Mouse (Mus musculus) forebrain, embryonic 15.5 days (tissue): ENCODE data around the gene Fkbp10. TPM values are rescaled to one million over a fixed set of nuclear protein-coding genes. Genes with fewer than 3 reads are reported as not detected.

Experiments used
- ATAC-seq: fragments of 200-750 bp; cut with Nextera tagmentation; replicated peaks from 2 replicates; pipeline ENCODE4 v1.8.0; 2017; ENCODE audit warnings: mild to moderate bottlenecking, moderate TSS enrichment, moderate library complexity
- H3K27ac ChIP-seq: fragments of 300-500 bp; sonication (generic); replicated peaks from 2 replicates; pipeline ENCODE4 v1.5.1; 2015; ENCODE audit warnings: mild to moderate bottlenecking, inconsistent platforms
- H3K27me3 ChIP-seq: fragments of 300-500 bp; sonication (generic); 2 replicates; pipeline ENCODE4 v1.6.1; 2015; ENCODE audit warnings: inconsistent platforms
- H3K36me3 ChIP-seq: fragments of 300-500 bp; sonication (generic); 2 replicates; pipeline ENCODE4 v1.6.1; 2015; ENCODE audit warnings: mild to moderate bottlenecking, inconsistent platforms
- H3K4me1 ChIP-seq: fragments of 300-500 bp; sonication (generic); 2 replicates; pipeline ENCODE4 v1.6.1; 2015; ENCODE audit warnings: inconsistent platforms
- H3K4me2 ChIP-seq: fragments of 300-500 bp; sonication (generic); replicated peaks from 2 replicates; pipeline ENCODE4 v1.6.1; 2015; ENCODE audit warnings: mild to moderate bottlenecking, inconsistent platforms
- H3K4me3 ChIP-seq: fragments of 300-500 bp; sonication (generic); 2 replicates; pipeline ENCODE4 v1.5.1; 2015; ENCODE audit warnings: mild to moderate bottlenecking, inconsistent platforms
- H3K9ac ChIP-seq: fragments of 300-500 bp; sonication (generic); replicated peaks from 2 replicates; pipeline ENCODE4 v1.6.1; 2015; ENCODE audit warnings: mild to moderate bottlenecking, inconsistent platforms
- H3K9me3 ChIP-seq: fragments of 300-500 bp; sonication (generic); 2 replicates; pipeline ENCODE4 v1.6.1; 2016; ENCODE audit warnings: inconsistent platforms
- WGBS: fragments of 180-500 bp; shearing (Covaris S2); methylation state at CpG from one replicate; pipeline ENCODE4 v1.1.7; 2015; ENCODE audit warnings: mixed read lengths; 5-methylcytosine and 5-hydroxymethylcytosine counted together
- polyA plus RNA-seq: library from polyadenylated mRNA; unstranded; fragments of >200 nt; fragmentation: Nextera tagmentation; extraction: Ambion mirVana; gene quantifications from 2 replicates; pipeline ENCODE4 v1.2.1, GENCODE M21; 2015

Fkbp10 gene
- 16.9 and 17.3 TPM in 2 replicates for polyA plus RNA-seq

DNA sequence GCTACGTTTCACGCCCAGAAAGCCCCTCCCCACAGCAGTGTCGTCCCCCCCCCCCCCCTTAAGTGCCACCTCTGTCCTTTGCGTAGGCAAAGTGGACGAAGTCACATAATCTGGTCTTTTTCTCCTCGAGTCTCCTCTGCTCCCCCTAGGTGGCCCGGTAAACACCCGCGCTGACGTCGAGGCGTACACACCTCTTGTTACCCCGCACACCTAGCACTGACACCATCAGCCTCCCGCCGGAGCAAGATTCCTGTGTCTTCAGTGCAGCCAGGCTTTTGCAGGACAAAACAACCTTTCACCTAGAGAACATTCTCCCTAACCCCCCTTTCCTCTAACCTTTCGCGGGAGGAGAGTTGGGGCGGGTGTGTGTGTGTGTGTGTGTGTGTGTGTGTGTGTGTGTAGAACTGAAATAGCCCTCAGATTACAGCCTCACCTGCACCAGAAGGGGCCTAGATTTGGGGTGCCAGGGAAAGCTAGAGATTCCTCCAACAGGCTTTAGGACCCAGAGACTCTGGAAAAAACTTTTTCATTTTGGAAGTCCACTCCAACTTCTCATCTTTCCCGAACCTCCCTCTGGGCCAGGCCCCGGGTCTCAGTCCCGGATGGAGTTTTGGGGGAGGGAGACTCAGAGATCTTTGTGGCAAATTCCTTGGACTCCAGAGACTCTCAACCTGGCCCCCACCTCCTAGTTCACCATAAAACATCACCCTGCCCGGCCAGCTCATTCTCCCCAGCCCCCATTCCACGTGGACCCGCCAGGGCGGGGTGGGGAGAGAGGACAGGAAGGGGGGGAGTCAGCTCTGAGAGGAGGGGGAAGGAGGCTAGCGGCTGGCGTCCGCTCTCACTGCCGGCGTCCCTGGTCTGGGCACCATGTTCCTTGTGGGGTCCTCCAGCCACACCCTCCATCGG lies at the start of gene Fkbp10:
Gene Fkbp10 (plus strand): TSS at position 784 of the 909 bp plus-strand sequence.
- no peak; the same call in none of the 2 replicates for ATAC-seq
- Histone ChIP-seq H3K4me1 (peaks cover 24% of the 10 kb centered on the region), H3K4me2 (peak within 1 kb of the TSS; percentile 78), H3K27me3 (peaks cover 14% of the 10 kb centered on the region; the same call in 1 of the 2 replicates), H3K36me3 (no peaks in the 10 kb centered on the region), H3K27ac (peak within 1 kb of the TSS; percentile 61), H3K9me3 (no peaks in the 10 kb centered on the region), H3K4me3 (peak within 1 kb of the TSS; percentile 78), H3K9ac (peak within 1 kb of the TSS; percentile 76)
- WGBS, result 1% methylated on average over 30 of the region's 31 CpGs

DNA sequence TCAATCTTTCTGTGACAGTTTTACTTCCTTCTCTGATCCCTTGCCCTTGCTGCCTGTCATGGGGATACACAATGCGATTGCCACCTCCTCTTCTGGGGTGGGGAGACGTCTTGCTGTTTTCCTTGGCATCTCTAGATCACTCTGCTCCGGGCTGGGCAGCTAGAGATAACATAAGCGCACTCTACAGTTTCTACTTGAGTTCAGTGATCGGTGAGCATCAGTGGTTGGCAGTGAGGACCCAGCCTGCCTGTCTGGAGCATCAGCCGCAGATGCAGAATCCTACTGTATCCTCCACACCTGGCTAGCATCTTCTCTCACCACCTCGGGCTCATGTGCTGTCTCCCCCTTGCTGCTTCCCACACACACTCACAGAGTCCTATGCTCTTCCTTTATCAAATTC lies 46.4 kb upstream of the Fkbp10 start:
- no peak for ATAC-seq
- Histone ChIP-seq H3K27me3 (no peaks in the 10 kb centered on the region), H3K9me3 (no peaks in the 10 kb centered on the region), H3K4me1 (no peaks in the 10 kb centered on the region), H3K4me3 (no peak overlapping the region), H3K27ac (no peak overlapping the region), H3K4me2 (no peak overlapping the region), H3K9ac (no peak overlapping the region), H3K36me3 (peaks cover 9% of the 10 kb centered on the region)
- WGBS, result 85% methylated on average over 7 of the region's 7 CpGs

DNA sequence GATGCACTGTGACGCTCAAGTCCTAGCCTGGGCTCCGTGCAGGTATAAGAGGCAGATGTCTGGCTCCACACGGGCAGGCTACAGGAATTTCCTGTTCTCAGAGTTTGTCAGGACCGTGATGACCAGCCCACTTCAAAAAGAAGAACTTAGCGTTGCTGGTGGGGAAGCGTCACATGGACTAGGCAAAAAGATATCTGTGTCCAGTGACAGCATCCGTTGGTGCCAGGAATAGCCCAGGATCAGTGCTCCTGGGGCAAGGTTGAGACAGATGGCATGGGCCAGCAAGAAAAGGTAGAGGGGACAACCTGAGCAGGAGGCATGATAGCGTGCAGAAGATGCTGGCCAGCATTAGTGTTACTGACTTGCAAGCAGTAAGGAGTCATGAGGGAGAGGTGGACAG lies 45.7 kb upstream of the Fkbp10 start:
- no peaks in the 10 kb centered on the region for H3K9me3 ChIP-seq
- 84% methylated on average over 8 of the region's 8 CpGs for WGBS
- no peak overlapping the region for H3K4me3 ChIP-seq
- no peak for ATAC-seq
- H3K9ac ChIP-seq, result no peak overlapping the region
- H3K4me2 ChIP-seq, result no peak overlapping the region
- H3K4me1 ChIP-seq, result no peaks in the 10 kb centered on the region
- no peaks in the 10 kb centered on the region for H3K27me3 ChIP-seq
- peaks cover 13% of the 10 kb centered on the region for H3K36me3 ChIP-seq
- H3K27ac ChIP-seq, result no peak overlapping the region

DNA sequence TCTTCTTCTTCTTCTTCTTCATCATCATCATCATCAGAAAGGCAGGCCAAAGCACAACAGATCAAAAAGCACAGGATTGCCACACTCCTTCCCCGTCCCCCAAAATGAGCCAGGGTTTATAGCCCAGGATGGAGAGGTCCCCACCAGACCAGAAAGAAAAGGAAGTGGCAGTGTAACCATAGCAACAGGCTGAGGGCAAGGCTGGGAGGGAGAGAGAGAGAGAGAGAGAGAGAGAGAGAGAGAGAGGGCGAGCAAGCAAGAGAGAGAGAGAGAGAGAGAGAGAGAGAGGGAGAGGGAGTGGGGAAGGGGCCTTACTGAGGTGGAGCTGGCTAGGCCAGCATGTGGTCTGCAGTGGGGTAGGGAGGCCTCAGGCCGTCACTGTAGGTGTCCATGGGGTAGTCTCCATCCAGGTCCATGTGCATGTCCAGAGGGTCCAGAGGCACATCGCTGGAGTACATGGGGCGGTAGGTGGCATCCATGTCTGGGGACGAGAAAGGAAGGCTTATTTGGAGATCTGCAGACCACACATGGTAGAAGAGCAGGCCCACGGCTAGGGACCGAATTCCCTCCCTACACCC lies 43.4 kb upstream of the Fkbp10 start:
- ATAC-seq, result no peak
- no peak overlapping the region for H3K4me2 ChIP-seq
- no peaks in the 10 kb centered on the region for H3K4me1 ChIP-seq
- no peaks in the 10 kb centered on the region for H3K9me3 ChIP-seq
- H3K9ac ChIP-seq, result no peak overlapping the region
- H3K36me3 ChIP-seq, result peaks cover 28% of the 10 kb centered on the region
- H3K27me3 ChIP-seq, result no peaks in the 10 kb centered on the region
- H3K27ac ChIP-seq, result no peak overlapping the region
- 62% methylated on average over 7 of the region's 8 CpGs for WGBS
- no peak overlapping the region for H3K4me3 ChIP-seq

DNA sequence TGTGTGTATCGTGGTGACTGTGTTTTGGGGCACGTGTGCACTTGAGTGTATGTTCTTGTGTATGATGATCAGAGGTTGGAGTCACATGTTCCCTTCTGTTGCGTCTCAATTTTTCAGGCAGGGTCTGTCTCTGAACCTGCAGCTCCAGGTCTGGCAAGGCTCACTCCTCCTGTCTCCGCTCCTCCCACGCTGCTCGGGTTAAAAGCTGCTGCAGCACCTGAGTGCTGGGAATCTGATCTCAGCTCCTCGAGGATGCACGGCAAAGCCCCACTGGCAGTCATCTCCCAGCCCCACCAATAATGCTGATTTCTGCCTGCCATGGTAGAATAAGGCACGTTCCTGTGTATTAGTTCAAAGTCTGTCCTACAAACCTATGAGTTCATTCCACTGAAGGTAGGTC lies 40.4 kb upstream of the Fkbp10 start:
- no peak for ATAC-seq
- Histone ChIP-seq H3K4me1 (no peaks in the 10 kb centered on the region), H3K27me3 (no peaks in the 10 kb centered on the region), H3K9ac (no peak overlapping the region), H3K36me3 (peaks cover 49% of the 10 kb centered on the region), H3K4me3 (no peak overlapping the region), H3K4me2 (no peak overlapping the region), H3K9me3 (no peaks in the 10 kb centered on the region), H3K27ac (no peak overlapping the region)
- 92% methylated on average over 9 of the region's 9 CpGs for WGBS

DNA sequence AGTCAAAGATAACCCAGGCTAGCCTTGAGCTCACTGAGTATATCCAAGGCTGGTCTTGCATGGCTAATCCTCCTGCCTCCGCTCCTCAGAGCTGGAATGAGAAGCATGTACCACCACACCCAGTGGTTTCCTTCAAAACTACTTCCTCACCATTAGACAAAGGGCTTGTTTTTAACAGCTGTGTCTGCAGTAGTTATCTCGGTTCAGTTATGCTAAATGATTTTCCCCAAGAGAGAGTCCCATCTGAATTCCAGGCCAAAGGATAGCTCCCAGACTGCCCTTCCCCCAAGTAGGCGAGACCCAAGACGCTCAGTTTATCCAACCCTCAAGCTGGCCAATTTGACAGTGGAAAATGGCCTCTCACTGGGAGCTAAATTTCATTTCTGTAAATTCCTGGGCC lies 39.5 kb upstream of the Fkbp10 start:
- no peak for ATAC-seq
- H3K27me3 ChIP-seq, result no peaks in the 10 kb centered on the region
- 82% methylated on average over 4 of the region's 4 CpGs for WGBS
- no peak overlapping the region for H3K27ac ChIP-seq
- peaks cover 52% of the 10 kb centered on the region for H3K36me3 ChIP-seq
- no peaks in the 10 kb centered on the region for H3K9me3 ChIP-seq
- no peak overlapping the region for H3K9ac ChIP-seq
- H3K4me3 ChIP-seq, result no peak overlapping the region
- no peak overlapping the region for H3K4me2 ChIP-seq
- H3K4me1 ChIP-seq, result no peaks in the 10 kb centered on the region

DNA sequence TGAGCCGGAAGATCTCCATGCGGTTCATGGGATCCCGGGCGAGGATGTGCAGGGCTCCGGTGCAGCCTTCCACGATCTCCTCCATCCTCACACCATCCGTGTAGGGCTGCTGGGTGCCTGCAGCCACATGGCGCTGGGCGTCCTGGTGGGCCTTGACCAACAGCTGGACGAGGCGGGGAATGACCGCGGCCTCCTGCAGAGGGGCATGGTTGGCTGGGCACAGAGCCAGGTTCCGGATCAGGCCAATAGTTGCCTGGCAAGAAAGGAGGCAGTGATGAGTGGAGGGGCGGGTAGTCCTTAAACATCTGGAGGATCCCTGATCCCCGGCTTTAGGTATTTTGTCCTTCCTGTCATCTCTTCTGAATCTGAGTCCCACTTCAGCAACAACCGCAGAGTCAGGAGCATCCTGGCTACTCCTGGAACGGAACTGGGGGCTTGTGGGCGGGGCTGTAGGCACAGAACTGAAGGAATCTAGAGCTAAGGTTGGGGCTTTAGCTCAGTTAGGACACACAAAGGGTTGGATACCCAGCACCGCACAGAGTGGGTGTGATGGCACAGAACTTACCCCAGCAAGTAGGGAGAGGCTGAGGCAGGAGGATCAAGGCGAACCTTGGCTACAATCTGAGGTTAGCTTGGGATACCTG lies 38.6 kb upstream of the Fkbp10 start:
- Histone ChIP-seq H3K9me3 (no peaks in the 10 kb centered on the region), H3K9ac (no peak overlapping the region), H3K4me3 (no peak overlapping the region), H3K4me1 (no peaks in the 10 kb centered on the region), H3K4me2 (no peak overlapping the region), H3K27me3 (no peaks in the 10 kb centered on the region), H3K27ac (no peak overlapping the region), H3K36me3 (peaks cover 57% of the 10 kb centered on the region)
- 91% methylated on average over 21 of the region's 21 CpGs for WGBS
- no peak for ATAC-seq

DNA sequence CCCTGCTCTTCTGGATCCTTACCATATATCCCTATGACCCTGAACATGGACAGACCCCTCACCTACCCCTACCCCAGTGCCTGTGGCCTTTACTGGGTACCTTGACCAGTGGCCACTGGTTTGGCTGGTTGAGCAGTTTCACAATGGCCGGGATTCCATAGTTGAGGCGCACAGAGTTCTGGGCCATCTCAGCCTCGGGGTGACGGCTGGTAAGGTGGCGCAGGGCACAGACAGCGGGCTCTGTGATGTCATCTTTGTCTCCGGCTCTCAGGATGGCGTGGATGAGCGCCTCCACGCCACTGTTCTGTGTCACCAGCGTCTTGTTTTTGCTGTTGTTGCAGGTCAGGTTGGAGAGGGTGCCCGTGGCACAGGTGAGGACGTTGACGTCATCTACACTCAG lies 37.5 kb upstream of the Fkbp10 start:
- no peak overlapping the region for H3K4me2 ChIP-seq
- no peak overlapping the region for H3K9ac ChIP-seq
- no peak overlapping the region for H3K27ac ChIP-seq
- H3K27me3 ChIP-seq, result no peaks in the 10 kb centered on the region
- H3K4me1 ChIP-seq, result no peaks in the 10 kb centered on the region
- H3K36me3 ChIP-seq, result peaks cover 65% of the 10 kb centered on the region
- no peak for ATAC-seq
- H3K9me3 ChIP-seq, result no peaks in the 10 kb centered on the region
- 96% methylated on average over 14 of the region's 14 CpGs for WGBS
- no peak overlapping the region for H3K4me3 ChIP-seq

DNA sequence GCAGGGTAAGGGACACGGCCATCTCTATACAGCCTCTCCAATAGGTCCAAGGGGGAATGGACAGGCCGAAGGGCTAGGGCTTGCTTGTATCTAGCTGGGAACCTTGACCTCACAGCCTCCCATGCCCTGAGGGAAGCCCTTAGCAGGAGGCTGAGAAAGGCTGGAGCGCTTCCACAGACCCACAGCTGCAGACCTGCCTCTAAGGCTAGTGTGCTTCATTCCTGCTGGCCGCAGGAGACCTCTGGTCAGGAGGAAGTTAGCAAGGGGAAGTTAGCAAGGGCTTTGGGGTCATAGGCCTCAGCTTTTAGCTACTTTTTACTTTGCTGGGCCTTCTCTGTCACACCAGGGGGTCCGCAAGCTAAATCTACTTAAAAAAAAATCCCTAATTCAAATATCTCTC lies 37.1 kb upstream of the Fkbp10 start:
- H3K4me1 ChIP-seq, result no peaks in the 10 kb centered on the region
- no peak overlapping the region for H3K4me2 ChIP-seq
- no peaks in the 10 kb centered on the region for H3K9me3 ChIP-seq
- WGBS, result 85% methylated on average over 5 of the region's 5 CpGs
- no peak overlapping the region for H3K9ac ChIP-seq
- H3K27ac ChIP-seq, result no peak overlapping the region
- ATAC-seq, result no peak
- H3K4me3 ChIP-seq, result no peak overlapping the region
- H3K36me3 ChIP-seq, result peaks cover 65% of the 10 kb centered on the region
- no peaks in the 10 kb centered on the region for H3K27me3 ChIP-seq

DNA sequence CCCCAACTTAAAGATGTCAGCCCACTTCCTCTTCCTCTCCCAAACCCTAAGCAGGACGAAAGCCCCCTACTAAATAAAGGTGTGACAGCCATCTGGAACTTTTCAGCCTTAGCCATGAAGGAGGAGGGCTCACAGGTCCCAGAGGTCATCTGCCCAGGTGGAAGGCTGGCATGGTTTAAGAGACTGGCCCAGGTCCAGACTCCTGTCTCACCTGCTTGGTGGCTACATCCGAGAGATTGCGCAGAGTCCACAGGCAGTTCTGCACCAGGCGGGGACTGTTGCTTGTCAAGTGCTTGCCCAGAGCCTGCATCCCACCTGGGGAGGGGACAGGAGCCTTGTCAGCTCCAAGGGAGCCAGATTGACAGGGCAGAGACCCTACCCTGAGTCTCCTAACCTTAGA lies 36.2 kb upstream of the Fkbp10 start:
- no peaks in the 10 kb centered on the region for H3K9me3 ChIP-seq
- no peak overlapping the region for H3K4me2 ChIP-seq
- ATAC-seq, result no peak
- peaks cover 65% of the 10 kb centered on the region for H3K36me3 ChIP-seq
- no peak overlapping the region for H3K27ac ChIP-seq
- H3K4me3 ChIP-seq, result no peak overlapping the region
- no peaks in the 10 kb centered on the region for H3K27me3 ChIP-seq
- WGBS, result 91% methylated on average over 4 of the region's 4 CpGs
- H3K4me1 ChIP-seq, result no peaks in the 10 kb centered on the region
- H3K9ac ChIP-seq, result no peak overlapping the region

DNA sequence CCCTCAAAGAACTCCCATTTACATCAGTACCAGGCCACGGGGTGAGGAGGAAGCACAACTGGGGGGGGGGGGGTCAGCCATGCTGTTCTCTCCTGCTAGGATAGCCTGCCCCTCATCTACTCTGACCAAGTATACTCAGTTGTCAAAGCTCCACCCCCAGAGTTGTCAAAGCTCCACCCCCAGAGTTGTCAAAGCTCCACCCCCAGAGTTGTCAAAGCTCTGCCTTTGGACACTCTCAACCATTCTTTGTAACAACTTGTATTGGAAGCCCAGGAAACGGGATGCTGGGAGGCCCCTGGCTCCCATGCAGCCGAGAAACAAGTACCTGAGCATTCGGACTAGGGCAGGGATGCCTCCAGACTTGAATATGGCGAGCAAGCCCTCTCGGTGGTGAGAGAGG lies 32.8 kb upstream of the Fkbp10 start:
- H3K4me3 ChIP-seq, result no peak overlapping the region
- H3K27me3 ChIP-seq, result no peaks in the 10 kb centered on the region
- peaks cover 54% of the 10 kb centered on the region for H3K36me3 ChIP-seq
- no peaks in the 10 kb centered on the region for H3K9me3 ChIP-seq
- WGBS, result 82% methylated on average over 6 of the region's 6 CpGs
- no peak overlapping the region for H3K27ac ChIP-seq
- H3K9ac ChIP-seq, result no peak overlapping the region
- no peak overlapping the region for H3K4me2 ChIP-seq
- ATAC-seq, result no peak
- H3K4me1 ChIP-seq, result no peaks in the 10 kb centered on the region

DNA sequence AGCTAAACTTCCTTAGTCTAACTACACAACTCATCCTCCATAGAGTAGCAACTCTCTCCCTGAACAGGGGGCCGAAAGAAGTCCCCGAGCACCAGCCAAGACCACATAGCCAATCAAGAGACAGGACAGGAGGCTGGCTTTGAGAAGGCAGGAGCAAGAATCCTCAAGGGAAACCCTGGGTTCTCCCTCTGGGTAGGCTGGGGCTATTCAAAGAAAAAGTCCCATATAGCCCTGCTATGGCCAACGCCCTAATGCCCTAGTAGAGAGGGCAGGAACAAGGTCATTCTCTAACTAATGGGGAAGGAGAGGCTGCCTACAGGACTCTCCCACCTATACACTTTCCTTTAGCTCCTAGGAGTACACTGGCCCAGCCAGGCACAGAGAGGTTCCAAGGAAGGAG lies 30.5 kb upstream of the Fkbp10 start:
- ATAC-seq, result no peak
- no peaks in the 10 kb centered on the region for H3K9me3 ChIP-seq
- H3K9ac ChIP-seq, result no peak overlapping the region
- WGBS, result 82% methylated on average over 3 of the region's 3 CpGs
- no peak overlapping the region for H3K27ac ChIP-seq
- peaks cover 39% of the 10 kb centered on the region for H3K36me3 ChIP-seq
- H3K4me2 ChIP-seq, result no peak overlapping the region
- no peaks in the 10 kb centered on the region for H3K27me3 ChIP-seq
- no peak overlapping the region for H3K4me3 ChIP-seq
- H3K4me1 ChIP-seq, result peaks cover 5% of the 10 kb centered on the region
